Mouse (Mus musculus) right cerebral cortex, adult 18-20 months (tissue): ENCODE data around the gene Trex1.

Experiments
- DNase-seq: peaks from one replicate; pipeline ENCODE4 v3.0.0; 2022; ENCODE audit warnings: mixed read lengths

Gene Trex1

DNA sequence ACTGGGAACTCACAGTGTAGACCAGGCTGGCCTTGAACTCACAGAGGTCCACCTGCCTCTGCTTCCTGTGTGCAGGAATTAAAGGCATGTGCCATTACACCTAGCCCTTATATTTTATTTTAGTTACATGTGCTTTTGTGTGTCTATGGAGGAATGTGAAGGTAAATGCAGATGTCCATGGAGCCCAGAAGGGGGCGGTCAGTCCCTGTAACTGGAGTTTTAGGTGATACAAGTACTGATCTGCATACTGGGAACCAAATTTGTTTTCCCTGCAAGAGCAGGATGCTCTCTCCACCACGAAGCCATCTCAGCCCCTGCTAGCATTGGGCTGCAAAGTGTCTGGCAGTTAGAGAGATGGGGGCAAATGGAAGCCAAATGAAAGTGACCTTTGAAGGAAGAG, 25.4 kb upstream of the Trex1 start:
- no peak for DNase-seq

DNA sequence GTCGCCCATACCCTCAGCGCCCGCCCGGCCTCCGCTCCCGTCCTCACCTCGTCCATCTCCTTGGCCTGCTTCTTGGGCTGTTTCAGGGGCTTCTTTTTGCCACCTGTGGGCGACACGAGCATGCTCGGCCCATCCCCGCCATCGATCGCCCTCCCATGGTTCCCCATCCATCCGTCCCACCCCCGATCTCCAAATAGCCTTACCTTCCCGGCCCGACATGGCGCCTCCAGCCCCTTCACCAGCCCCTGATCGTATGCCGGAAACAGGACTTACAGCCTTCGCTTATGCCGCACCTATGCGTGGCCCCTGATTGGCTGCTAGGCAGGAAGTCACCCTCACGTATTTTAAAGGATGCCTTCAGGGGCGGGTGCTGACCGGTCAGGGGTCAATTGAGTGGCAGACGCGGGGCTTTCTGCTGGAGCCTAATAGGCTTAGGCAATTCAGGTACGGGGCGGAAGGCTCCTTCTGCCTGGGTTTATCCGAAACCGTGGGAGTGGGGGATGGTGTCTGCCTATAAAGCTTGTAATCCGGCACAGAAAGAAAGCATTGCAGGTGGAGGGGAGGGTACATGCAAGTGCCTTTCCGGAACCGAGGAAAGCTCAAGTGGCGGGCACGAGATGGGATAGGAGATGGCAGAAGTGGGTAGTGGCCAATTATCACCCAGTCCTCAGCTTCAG, 22.7 kb upstream of the Trex1 start, which contains the start of the genes Ccdc51 and Tma7:
Ccdc51 (plus strand) TSS at position 370 of the 677 bp plus-strand sequence.
Tma7 (minus strand) TSS at position 464 of the 677 bp plus-strand sequence.
- peak; percentile 94 for DNase-seq

DNA sequence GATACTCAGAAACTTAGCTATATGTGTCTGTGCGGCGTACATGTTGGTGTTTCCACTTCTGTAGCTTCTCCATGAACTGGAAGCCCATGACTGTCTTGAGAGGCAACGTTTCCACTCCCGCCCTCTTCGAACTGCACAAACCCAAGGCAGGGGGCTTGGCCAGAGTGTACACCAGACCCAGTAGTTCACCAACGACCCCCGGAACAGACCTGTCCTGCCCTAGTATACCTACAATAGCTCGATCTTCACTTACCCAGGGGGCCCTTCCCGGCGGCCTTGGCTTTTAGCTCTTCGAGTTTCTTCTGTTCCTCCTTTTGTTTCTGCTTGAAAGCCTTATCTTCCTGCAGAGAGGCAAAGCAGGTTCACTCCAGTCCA, 22.2 kb upstream of the Trex1 start:
- no peak for DNase-seq

DNA sequence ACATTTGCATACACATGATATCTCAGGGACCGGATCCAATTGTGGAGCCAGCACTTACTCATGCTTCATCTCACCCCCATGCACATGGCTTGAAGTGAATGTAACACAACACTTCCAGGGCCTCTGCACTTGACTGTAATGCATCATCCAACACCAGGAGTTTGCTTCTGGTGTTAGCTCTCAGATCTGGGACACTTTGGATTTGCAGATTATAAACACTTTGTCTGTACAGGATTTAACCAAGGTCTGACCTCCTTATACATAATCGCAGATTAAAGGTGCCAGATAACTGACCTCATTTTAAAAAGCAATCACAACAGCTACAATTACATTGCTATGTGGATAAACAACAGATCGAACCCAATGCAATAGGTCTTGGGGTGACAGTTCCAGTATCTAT, 21.0 kb upstream of the Trex1 start:
- DNase-seq = no peak

DNA sequence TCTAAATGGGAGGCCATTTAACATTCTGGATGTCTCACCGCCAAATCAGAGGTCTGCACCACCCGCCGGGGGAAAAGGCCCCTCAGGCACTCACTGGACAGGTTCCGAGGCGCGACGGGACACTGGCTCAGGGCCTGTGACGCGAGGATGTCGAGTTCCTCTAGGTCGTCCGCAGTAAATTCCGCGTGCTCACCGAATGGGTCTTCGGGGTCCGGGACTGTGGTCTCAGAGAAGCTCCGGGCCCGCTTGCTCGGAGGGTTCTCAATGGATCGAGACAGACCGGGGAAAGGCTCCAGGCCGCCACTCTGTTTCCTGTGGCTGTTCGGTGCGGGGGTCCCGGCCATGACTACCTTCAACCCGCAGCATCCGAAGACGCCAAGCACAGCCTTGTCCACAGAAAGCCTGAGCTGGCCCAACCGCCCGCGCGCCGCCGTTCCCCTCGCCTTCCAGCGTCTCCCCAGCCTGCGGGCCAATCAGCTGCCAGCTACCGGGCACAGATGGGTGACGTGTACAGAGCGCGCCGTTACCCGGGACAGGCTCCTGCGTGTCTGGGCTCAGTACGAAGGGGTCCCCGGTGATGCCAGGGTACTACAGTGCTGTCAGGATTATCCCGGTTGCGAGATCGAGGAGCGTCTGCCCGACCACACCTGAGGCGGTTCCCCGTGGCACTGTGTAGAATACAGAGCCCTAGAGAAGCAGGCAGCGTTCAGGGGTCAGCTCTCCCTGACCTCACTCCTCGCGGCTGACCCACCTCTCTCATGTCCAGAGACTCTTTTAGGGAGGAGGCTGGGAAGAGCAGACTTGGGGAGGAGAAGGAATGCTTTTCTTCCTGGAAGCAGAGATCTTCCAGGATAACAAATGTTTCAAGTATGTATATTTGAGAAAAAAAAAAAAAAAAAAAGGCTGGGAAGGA, 14.4 kb upstream of the Trex1 start, which contains the start of gene Atrip:
Atrip (minus strand) TSS at position 464 of the 913 bp plus-strand sequence.
- DNase-seq = peak; percentile 96

DNA sequence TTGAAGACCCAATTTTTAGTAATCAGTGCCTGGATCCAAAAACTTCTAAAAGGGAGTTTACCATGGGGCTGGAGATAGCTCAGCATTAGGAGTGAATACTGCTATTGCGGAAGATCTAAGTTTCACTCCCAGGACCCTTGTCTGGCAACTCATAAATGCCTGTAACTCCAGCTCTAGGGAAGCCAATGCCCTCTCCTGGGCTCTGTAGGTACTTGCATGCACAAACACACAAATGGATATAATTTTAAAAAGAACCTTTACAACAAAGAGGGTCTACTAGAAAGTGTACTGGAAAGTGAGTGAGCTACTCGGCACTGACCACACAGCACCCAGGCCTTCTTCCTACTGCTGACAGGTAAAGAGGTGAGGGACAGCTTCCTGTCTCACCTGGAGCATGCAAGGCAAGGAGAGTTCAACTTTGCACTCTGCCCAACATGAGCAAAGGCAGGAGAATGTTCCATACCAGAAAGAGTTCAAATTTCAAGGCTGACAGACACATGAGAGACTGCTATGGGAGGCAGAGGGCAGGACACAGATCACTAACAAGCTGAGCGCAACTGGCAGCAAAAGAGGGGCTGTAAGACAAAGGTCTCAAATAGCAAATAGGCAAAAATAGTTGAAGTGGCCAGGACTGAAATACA, 8.7 kb upstream of the Trex1 start:
- no peak for DNase-seq

DNA sequence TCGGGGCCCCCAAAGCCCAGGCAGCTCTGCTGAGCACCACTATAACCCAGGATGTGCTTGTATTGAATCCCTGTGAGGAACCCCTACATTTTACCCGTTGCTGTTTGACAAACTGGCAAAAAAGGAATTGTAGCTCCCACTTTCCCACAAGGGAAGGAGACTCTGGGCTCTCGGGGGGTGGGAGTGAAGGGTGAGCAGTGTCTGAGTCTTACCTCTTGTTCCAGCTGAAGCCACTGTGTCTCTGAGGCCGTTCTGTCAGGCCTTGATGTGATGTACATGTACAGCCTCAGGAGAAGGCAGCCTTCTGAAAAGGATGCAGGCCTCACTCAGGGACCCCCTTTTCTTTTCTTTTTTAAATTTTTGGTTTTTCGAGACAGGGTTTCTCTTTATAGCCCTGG, 1.4 kb upstream of the Trex1 start:
- no peak for DNase-seq

DNA sequence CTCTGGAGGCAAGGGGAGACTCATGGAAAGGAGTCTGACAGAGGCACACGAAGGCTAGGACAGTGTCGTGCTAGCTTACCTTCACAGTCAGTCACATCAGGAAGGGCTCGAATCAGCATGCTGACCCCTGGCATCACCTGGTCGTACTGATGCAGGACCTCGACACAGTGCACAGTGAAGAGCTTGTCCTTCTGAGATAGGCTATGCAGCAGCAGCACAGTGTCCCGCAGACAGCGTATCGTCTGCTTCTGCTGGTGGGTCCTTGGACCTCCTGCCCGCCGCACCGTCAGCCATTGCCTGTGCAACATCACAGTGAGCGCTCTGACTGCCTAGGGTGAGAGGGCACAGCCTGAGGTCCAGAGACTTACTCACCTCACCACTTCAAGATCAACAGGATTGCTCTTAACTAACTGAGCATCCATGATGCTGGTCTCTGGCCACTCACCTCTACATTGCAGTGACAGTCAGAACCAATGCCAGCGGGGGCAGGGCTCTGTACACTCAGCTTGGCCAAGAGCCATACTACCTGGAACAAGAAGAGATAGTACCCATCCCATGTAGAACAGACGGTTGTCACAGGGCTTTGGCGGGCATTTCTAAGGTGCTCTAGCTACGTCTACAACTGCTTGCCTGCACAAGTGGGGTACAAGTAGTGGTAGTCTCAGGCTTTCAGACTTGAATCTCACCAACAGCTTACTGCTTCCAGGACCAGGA, 807 bp upstream of the Trex1 start:
- DNase-seq = no peak

DNA sequence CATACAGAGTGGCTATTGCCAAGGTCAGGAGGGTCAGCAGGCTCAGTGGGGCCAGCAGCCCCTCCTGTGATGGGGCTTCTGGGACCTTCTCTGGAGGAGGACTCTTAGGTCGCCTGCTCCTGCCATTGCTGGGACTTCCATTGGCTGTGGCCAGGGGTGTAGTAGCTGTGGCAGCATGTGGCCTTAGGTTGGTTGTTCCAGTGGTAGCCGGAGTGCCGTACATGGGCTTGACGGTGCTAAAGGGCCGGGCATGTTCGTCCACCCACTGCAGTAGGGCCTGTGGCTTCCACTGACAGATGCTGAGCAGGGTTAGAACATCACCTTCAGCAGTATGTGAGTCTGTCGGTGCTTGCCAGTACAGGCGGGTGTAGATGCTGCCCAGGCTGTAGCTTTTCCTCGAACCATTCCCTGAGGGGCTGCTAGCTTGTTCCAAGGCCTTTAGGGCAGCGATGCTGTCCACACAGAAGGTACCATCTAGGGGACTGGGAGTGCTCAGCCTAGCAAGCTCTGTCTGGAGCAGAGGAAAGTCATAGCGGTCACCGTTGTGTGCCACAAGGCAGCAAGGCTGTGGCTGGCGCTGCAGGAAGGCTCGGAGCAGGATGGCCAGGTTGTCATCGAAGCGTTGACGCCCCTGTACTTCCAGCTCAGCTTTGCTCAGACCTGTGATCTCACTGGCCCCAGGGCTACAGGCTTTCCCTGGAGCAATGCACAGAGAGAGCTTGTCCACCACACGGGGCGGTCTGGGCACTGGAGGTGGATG, 1.3 kb downstream of the Trex1 start:
- DNase-seq = no peak

DNA sequence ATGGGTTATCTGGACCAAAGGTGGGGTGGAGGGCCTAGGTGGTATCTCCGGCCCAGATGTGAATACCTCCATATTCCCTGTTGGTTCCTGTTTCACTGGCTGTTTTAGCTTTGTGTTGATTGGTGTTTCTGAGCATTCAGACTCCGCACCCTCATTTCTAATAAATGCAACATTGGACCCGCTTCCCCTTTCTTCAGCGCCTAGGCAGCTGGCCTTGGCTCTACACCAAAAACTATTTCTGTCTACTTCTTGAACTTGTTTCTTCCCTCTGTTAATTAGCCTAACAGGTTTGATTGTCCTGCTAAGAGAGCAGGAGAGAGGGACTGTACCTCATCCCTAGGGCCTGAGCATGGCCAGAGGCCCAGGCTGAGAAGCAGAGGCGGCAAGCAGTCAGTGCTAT, 2.0 kb downstream of the Trex1 start:
- no peak for DNase-seq

DNA sequence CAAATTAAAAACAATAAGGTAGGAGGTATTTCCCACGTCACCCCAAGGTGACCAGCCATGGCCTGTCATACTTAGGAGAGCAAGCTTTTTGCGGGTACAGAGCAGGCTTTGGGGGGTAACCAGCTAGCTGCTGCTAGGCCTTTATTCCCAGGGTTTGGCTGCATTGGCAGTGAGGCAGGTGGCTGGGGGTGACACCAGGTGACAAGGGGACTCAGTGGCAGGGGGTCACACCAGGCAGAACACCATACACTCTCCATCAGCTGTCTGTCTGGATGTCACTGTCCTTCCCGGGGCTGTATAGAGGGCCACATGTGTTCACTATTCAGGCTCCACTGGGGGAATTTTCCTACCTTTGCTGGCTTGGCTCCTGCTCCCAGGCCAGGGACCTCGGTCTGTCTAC, 2.6 kb downstream of the Trex1 start:
- no peak for DNase-seq

DNA sequence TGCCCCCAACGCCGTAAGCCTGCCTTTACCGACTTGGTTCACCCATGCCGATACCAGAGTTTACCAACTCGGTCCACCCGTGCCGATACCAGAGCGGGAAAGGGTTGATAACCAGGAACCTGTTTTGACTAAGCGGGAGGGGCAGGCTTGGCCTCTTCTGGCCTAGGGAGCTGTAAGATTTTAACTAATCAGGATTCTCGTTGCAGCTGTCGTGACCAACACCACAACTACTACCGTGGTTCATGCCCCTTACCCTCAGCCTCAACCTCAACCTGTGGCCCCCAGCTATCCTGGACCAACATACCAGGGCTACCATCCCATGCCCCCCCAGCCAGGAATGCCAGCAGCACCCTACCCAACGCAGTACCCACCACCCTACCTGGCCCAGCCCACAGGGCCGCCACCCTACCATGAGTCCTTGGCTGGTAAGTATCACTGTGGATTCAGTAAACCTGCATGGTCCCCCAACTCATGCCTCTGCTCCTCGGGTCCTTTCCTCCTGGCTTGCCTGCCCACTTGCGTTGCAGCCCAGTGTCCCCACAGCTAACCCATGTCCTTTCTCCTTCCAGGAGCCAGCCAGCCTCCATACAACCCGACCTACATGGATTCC, 3.3 kb downstream of the Trex1 start:
- no peak for DNase-seq

DNA sequence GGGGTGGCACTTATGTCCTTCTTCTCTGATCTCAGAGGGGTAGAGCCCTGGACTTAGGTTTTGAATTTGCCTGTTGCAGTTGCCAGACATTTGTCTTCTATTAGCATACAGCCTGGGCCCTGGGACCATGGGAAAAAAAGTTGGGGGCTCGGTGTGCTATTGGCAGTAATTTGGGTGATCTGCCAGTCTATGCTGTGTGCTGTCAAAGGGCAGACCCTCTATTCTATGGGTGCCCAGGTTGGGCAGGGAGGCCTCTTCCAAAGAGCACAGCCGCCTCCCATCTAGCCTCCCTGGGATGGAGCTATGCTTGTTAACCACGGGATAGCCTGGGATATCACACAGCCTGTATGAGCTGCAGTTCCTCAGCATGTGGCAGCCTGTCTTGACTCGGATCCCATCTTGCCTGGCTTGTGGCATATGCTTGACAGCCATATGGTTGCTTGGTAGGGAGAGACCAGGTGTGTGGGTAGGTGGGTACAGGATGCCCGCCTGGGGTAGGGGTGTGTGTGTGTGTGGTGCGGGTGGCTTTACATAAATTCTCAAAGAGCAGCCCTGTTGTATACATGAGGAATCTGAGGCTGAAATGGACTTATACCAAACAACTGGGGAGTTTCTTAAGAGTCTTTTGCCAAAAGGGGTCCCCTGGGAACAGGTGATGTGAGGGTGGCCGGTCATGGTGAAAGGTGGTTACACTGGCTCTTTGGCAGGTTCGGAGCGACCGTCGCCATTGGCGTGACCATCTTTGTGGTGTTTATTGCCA, 4.1 kb downstream of the Trex1 start:
- no peak for DNase-seq

DNA sequence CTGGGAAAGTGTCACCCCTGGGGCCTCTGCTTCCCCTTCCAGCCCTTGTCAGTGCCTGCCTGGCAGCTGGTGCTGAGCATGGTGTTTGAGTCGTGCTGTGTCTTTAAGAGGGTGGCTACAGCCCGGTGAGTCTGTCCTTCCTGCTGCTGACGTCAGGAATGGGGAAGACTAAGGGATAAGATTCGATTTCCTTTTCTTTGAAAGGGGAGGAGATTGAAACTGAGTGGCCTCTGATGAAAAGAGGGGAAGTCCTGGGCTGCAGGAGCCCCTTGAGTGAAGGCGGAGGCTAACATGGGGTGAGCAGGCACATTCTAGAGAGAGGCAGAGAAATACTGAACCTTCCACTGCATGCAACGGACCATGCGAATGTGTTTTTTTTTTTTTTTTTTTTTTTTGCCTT, 4.8 kb downstream of the Trex1 start:
- DNase-seq = peak; percentile 84

DNA sequence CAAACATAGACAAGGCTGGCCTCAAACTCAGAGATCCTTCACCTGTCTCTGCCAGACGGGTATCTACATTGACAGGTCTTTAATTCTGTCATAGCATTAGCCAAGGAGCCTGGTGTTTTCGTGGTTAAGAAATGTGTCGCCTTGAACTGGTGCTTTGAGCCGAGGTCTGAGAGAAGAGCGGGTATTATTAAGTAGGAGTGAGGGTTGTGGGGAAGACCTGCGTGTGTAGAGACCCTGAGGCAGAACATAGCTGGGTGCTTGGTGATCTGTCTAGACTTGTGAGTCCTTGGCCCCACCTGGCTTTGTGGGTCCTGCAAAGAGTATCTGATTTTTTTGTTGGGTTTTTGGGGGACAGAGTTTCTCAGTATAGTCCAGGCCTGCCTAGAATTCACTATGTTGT, 5.7 kb downstream of the Trex1 start:
- DNase-seq = no peak

DNA sequence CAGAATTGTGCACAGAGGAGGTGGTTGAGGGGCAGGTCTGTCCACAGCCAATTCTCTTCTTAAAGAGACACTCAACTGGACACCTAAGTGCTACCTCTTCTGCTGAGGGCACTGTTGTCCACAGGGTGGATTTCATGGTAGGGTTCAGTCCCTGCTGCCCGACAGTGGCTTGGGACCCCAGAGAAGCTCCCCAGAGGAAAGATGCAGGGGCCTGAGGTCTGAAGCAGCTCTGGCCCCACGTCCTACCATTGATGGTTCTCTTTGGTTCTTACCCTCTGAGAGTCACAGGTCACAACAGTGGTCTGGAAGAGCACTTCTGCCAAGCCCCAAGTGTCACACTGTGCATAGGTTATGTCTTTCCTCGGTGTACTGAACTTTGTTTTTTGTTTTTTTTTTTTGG, 6.2 kb downstream of the Trex1 start:
- DNase-seq = no peak

DNA sequence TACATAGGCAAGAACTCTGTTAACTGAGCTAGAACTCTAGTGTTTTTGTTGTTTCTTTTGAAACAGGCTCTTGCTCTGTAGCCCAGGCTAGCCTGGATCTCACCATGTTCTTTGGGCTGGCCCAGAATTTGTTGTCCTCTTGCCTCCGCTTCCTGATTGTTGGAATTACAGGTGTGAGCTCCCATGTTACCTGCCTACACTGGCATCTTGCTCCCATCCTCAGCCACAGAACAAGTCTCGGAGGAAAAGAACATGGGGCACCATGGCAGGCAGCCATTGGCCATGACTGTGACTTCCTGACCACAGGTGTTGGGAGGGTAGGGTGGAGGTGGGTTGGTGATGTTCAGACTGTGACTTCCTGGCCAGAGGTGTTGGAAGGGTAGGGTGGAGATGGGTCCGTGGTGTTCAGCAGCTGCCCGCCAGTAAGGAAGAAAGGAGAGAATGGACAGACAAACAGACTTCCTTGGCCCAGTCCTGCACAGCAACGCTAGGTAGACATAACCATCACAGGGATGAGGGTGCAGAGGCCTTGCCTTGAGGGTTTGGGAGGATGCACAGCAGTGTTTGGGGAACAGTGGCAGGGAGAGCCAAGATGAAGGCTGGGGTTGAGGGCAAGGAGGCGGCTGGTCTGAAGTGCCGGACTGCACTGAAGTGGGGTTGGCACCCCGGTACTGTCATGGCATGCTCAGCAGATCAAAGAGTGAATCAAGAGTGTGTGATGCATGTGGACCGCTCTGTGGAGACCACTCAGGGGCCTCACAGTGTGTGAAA, 6.9 kb downstream of the Trex1 start:
- no peak for DNase-seq

DNA sequence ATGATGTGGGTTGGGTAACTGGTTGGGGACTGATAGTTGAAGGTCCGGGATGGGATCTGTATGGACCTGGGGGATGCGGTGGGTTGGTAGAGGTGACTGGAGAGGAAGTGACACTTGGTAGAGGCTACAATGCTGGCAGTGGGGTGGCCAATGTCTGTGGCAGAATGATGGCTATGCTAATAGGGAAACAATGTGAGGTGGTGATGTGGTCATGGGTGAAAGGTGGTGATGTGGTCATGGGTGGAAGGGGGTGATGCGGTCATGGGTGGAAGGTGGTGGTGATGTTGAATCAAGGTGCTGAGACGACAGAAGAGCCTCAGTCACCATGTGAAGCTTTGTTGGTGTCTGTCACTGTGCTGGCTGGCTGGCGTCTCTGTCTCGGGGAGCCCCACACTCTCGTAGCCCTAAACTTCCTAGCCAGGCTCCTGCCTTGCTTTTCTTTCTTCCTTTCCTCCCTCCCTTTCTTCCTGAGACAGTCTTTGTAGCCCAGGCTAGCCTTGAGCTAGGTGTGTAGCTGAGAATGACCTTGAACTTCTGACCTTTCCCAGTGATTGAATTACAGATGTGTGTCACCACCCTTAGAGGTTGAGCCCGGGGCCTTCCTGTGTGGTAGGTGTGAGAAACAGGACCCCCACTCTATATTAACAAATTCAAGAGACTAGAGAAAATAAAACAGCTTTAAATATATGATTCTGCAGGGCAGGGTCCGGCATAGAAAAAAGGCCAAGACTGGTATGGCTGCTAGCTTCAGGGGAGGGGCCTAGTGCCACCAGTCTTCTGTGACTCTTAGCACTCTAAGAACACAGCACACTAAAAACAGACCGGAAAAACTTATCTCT, 7.7 kb downstream of the Trex1 start:
- no peak for DNase-seq

DNA sequence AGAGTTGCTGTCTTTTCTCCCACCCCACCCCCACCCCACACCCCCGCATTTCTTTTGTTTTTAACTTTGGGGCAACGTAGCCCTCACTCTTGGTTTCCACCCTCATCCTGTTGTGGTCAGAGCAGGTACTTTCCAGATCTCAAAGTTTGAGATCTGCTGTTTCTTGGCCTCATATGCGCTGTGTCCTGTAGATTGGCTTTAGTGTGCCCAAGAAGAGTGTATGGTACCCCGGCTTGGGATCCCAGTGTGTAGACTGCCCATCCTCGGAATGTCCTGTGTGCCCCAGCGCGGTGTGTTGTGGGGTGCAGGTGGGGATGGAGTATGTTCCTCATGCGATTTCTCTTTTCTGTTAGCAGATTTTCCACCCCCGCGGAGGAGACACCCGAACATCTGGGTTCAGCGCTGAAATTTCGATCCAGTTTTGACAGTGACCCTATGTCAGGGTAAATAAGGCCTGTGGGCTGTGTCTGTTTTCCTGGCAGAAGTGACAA, 8.5 kb downstream of the Trex1 start:
- no peak for DNase-seq
